Mouse (Mus musculus): ENCODE results near the gene Gm4779. TPM values are rescaled to one million over a fixed set of nuclear protein-coding genes. Genes with fewer than 3 reads are reported as not detected.

Gm4779 gene
- not detected in 2 replicates for total RNA-seq (2014; fragmentation: Nextera tagmentation)
- 0.43 and 4.0 TPM in 2 replicates for total RNA-seq (2017)

- no peak for ATAC-seq (replicated peaks; ENCODE audit: poor library complexity, severe bottlenecking)
Observed at GRCm38 (mm10) chrX:101794342-101794741, at the start of gene Gm4779, which contains the start of gene 8030474K03Rik. TSS of gene Gm4779 (minus strand) at chrX:101794423. TSS of gene 8030474K03Rik (plus strand) at chrX:101794656.

- peak; percentile 56 for ATAC-seq (replicated peaks; ENCODE audit: poor library complexity, severe bottlenecking)
Observed at GRCm38 (mm10) chrX:101819980-101820379, 25.8 kb upstream of the Gm4779 start.

- peak; percentile 44; the same call in 1 of the 2 replicates for ATAC-seq (replicated peaks; ENCODE audit: poor library complexity, severe bottlenecking)
Observed at GRCm38 (mm10) chrX:101819163-101819562, 24.9 kb upstream of the Gm4779 start.

GRCm38 (mm10) chrX:101811750-101812149, 17.5 kb upstream of the Gm4779 start:
- ATAC-seq (replicated peaks; ENCODE audit: poor library complexity, severe bottlenecking), result no peak

- ATAC-seq (replicated peaks; ENCODE audit: poor library complexity, severe bottlenecking), result no peak; the same call in 1 of the 2 replicates
Observed at GRCm38 (mm10) chrX:101805512-101805911, 11.3 kb upstream of the Gm4779 start.

GRCm38 (mm10) chrX:101791551-101791950, 2.7 kb downstream of the Gm4779 start:
- no peak; the same call in 1 of the 2 replicates for ATAC-seq (replicated peaks; ENCODE audit: poor library complexity, severe bottlenecking)

GRCm38 (mm10) chrX:101772035-101772434, 22.2 kb downstream of the Gm4779 start:
- ATAC-seq (replicated peaks; ENCODE audit: poor library complexity, severe bottlenecking), result peak; percentile 48

GRCm38 (mm10) chrX:101770307-101770706, 23.9 kb downstream of the Gm4779 start:
- ATAC-seq (replicated peaks; ENCODE audit: poor library complexity, severe bottlenecking), result peak; percentile 80

GRCm38 (mm10) chrX:101769478-101769877, 24.7 kb downstream of the Gm4779 start:
- peak; percentile 84 for ATAC-seq (replicated peaks; ENCODE audit: poor library complexity, severe bottlenecking)

- ATAC-seq (replicated peaks; ENCODE audit: poor library complexity, severe bottlenecking), result no peak
Observed at GRCm38 (mm10) chrX:101767280-101767679, 26.9 kb downstream of the Gm4779 start.

GRCm38 (mm10) chrX:101765111-101765510, 29.1 kb downstream of the Gm4779 start:
- no peak for ATAC-seq (replicated peaks; ENCODE audit: poor library complexity, severe bottlenecking)

GRCm38 (mm10) chrX:101764621-101765020, 29.6 kb downstream of the Gm4779 start:
- no peak for ATAC-seq (replicated peaks; ENCODE audit: poor library complexity, severe bottlenecking)

- no peak for ATAC-seq (replicated peaks; ENCODE audit: poor library complexity, severe bottlenecking)
Observed at GRCm38 (mm10) chrX:101754478-101754877, 39.7 kb downstream of the Gm4779 start.

GRCm38 (mm10) chrX:101750144-101750543, 44.1 kb downstream of the Gm4779 start:
- no peak for ATAC-seq (replicated peaks; ENCODE audit: poor library complexity, severe bottlenecking)

- ATAC-seq (replicated peaks; ENCODE audit: poor library complexity, severe bottlenecking), result no peak
Observed at GRCm38 (mm10) chrX:101741064-101741433, 53.2 kb downstream of the Gm4779 start.

GRCm38 (mm10) chrX:101740335-101741063, 53.7 kb downstream of the Gm4779 start:
- ATAC-seq (replicated peaks; ENCODE audit: poor library complexity, severe bottlenecking), result no peak

Other genes with a start within 250 kb of the Gm4779 start
- 151 and 200 TPM in 2 replicates for gene Ogt, start 154.4 kb downstream of the Gm4779 start, total RNA-seq (2014; fragmentation: Nextera tagmentation)
- gene Ogt, start 154.4 kb downstream of the Gm4779 start, total RNA-seq (2017), result 56.5 and 66.4 TPM in 2 replicates
- 0.45 TPM in 1 of 2 replicates, not detected in the other for gene Cxcr3, start 60.2 kb downstream of the Gm4779 start, total RNA-seq (2014; fragmentation: Nextera tagmentation)
- gene Cxcr3, start 60.2 kb downstream of the Gm4779 start, total RNA-seq (2017), result 0.10 TPM in 1 of 2 replicates, not detected in the other
- gene 8030474K03Rik, start 233 bp upstream of the Gm4779 start, total RNA-seq (2014; fragmentation: Nextera tagmentation), result not detected in 2 replicates
- gene 8030474K03Rik, start 233 bp upstream of the Gm4779 start, total RNA-seq (2017), result 1.1 TPM in 1 of 2 replicates, not detected in the other
- 19.5 and 21.0 TPM in 2 replicates for gene Nhsl2, start 55.0 kb upstream of the Gm4779 start, total RNA-seq (2014; fragmentation: Nextera tagmentation)
- gene Nhsl2, start 55.0 kb upstream of the Gm4779 start, total RNA-seq (2017), result 11.0 and 11.3 TPM in 2 replicates

All from granulocyte monocyte progenitor cell, adult 5-6 weeks (primary cell).